16 mouse cellular contexts compared by ENCODE assay signal in the genomic region with DNA sequence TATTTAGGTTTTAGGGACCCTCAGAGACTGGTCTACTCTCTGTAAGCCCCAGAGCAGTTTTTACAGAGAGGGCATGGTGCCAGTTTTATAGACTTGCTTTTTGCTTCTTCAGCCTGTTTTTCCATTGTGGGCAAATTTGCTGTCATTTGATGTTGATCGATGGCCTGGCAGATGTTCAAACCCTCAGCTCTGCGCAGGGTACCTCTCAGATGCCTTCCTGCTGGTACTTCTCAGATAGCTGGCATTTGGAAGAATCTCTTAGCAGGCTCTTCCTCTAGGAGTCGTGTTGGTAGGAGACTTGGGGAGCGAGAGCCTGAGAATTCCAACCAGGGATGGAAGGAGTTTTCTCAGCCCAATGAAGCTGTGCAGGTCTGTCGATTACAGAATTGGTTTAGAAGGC. TPM values are rescaled to one million over a fixed set of nuclear protein-coding genes. Genes with fewer than 3 reads are reported as not detected.
A peak's percentile ranks its signal among the peaks of the same experiment; 100 is the strongest.
DNase-seq lines count a peak whose midpoint lies in the region; ATAC-seq and TF ChIP-seq lines count a peak whose summit lies in the region.
"Had no signal": no experiment of that assay in that cellular context is flagged by ENCODE, and none has a peak within 500 bp of the region (broad histone marks: within the 10 kb centered on the region; RNA-seq: fewer than 3 reads in every experiment).

No protein-coding gene starts in this region.

- TF ChIP-seq POLR2A in MEL (IDR thresholded peaks at IDR 0.05; ENCODE audit: control insufficient read depth in 1 of 2, insufficient read depth in 1 of 2, low read depth in 1 of 2, low read length in 2 of 2, poor library complexity in 1 of 2): no peak

- no peak for TF ChIP-seq CTCF in MEL (IDR thresholded peaks at IDR 0.05 in 2 of 3, conservative IDR thresholded peaks at IDR 0.05 in 1 of 3; ENCODE audit: control insufficient read depth in 1 of 3, insufficient read depth in 1 of 3, low read depth in 2 of 3, low read length in 3 of 3, poor library complexity in 1 of 3, severe bottlenecking in 1 of 3)

- peak in 1 of 2 experiments; percentile 43; a peak in 1 of 4 replicates for TF ChIP-seq EP300 in MEL (IDR thresholded peaks at IDR 0.05; ENCODE audit: low read depth in 1 of 2, low read length in 2 of 2)

- H3K36me3 ChIP-seq in heart, embryonic 13.5 days: no peaks in the 10 kb centered on the region
- H3K36me3 ChIP-seq in MEL (ENCODE audit: control insufficient read depth in 1 of 2, insufficient read depth in 2 of 2, low read length in 2 of 2): peaks cover 0 to 47% of the 10 kb centered on the region in 2 experiments; a peak in 2 of 4 replicates
- no peaks in the 10 kb centered on the region for H3K36me3 ChIP-seq in hindbrain, embryonic 14.5 days (replicated peaks; ENCODE audit: control insufficient read depth, insufficient read depth)
- no peaks in the 10 kb centered on the region for H3K36me3 ChIP-seq in liver, embryonic 12.5 days
- H3K36me3 ChIP-seq: midbrain, embryonic 10.5 days had no signal

- H3K4me1 ChIP-seq in heart, embryonic 13.5 days: peaks cover 16% of the 10 kb centered on the region
- H3K4me1 ChIP-seq in MEL (ENCODE audit: control insufficient read depth in 1 of 2, insufficient read depth in 2 of 2, low read length in 2 of 2): peaks cover 21 to 54% of the 10 kb centered on the region in 2 experiments
- H3K4me1 ChIP-seq in hindbrain, embryonic 14.5 days (replicated peaks; ENCODE audit: control insufficient read depth, insufficient read depth, low read length): peaks cover 1% of the 10 kb centered on the region; the same call in 1 of the 2 replicates
- H3K4me1 ChIP-seq in liver, embryonic 12.5 days: no peaks in the 10 kb centered on the region
- H3K4me1 ChIP-seq: midbrain, embryonic 10.5 days had no signal

- no peak overlapping the region for H3K9ac ChIP-seq in heart, embryonic 13.5 days
- H3K9ac ChIP-seq in MEL (ENCODE audit: control insufficient read depth, low read depth, low read length, poor library complexity, severe bottlenecking): peak overlapping the region; percentile 14; the same call in 1 of the 2 replicates
- H3K9ac ChIP-seq in hindbrain, embryonic 14.5 days: no peak overlapping the region
- no peak overlapping the region for H3K9ac ChIP-seq in liver, embryonic 12.5 days

- TF ChIP-seq RAD21 in MEL (IDR thresholded peaks at IDR 0.05; ENCODE audit: low read depth, low read length): no peak

- WGBS in heart, embryonic 13.5 days: 45% methylated on average over 5 of the region's 5 CpGs
- 60% methylated on average over 5 of the region's 5 CpGs for WGBS in hindbrain, embryonic 14.5 days
- 56% methylated on average over 5 of the region's 5 CpGs for WGBS in liver, embryonic 12.5 days (ENCODE audit: insufficient replicate concordance)

- ATAC-seq in heart, embryonic 13.5 days (ENCODE audit: extremely low read depth, insufficient number of reproducible peaks, low FRiP score, low TSS enrichment): no peak
- ATAC-seq in hindbrain, embryonic 14.5 days (ENCODE audit: low FRiP score): peak; percentile 11; the same call in 1 of the 2 replicates
- ATAC-seq in liver, embryonic 12.5 days: no peak
- ATAC-seq in granulocyte monocyte progenitor cell, adult 5-6 weeks (replicated peaks; ENCODE audit: poor library complexity, severe bottlenecking): no peak

- H3K9me3 ChIP-seq in heart, embryonic 13.5 days: no peaks in the 10 kb centered on the region
- no peaks in the 10 kb centered on the region for H3K9me3 ChIP-seq in MEL (replicated peaks; ENCODE audit: insufficient read depth, low read length)
- H3K9me3 ChIP-seq in hindbrain, embryonic 14.5 days (ENCODE audit: control insufficient read depth, low read length): no peaks in the 10 kb centered on the region
- no peaks in the 10 kb centered on the region for H3K9me3 ChIP-seq in liver, embryonic 12.5 days (replicated peaks)
- H3K9me3 ChIP-seq: midbrain, embryonic 10.5 days had no signal

- no peak overlapping the region for H3K4me3 ChIP-seq in heart, embryonic 13.5 days
- H3K4me3 ChIP-seq in MEL (ENCODE audit: control insufficient read depth in 1 of 2, insufficient read depth in 1 of 2, low read depth in 2 of 2, low read length in 2 of 2): peak overlapping the region in 1 of 2 experiments; percentile 34; a peak in 1 of 4 replicates
- no peak overlapping the region for H3K4me3 ChIP-seq in hindbrain, embryonic 14.5 days (replicated peaks; ENCODE audit: low read length)
- no peak overlapping the region for H3K4me3 ChIP-seq in liver, embryonic 12.5 days
- H3K4me3 ChIP-seq: midbrain, embryonic 10.5 days; myocyte had no signal

- H3K79me2 ChIP-seq in MEL (ENCODE audit: control insufficient read depth, insufficient read depth, low read length, poor library complexity): no peaks in the 10 kb centered on the region

- no peak for DNase-seq in heart, adult 11 months
- DNase-seq in 3T3-L1 (ENCODE audit: low read depth, low spot score) (peak; percentile 34), MEL (ENCODE audit: low read depth, low spot score) (peak; percentile 46)
- no peak for DNase-seq in hindbrain, embryonic 14.5 days (ENCODE audit: low spot score)
- no peak for DNase-seq in kidney, postnatal 14 days
- DNase-seq: cerebellum, adult 8-10 months; heart, postnatal 4 days; kidney, adult 9 months; lung, adult 18-20 months; thymus, postnatal 25 days had no signal

- H3K27ac ChIP-seq in heart, embryonic 13.5 days (replicated peaks): peak overlapping the region; percentile 37; the same call in 1 of the 2 replicates
- H3K27ac ChIP-seq in MEL (ENCODE audit: control insufficient read depth, low read depth, low read length): peak overlapping the region; percentile 87
- peak overlapping the region; percentile 58; the same call in 1 of the 2 replicates for H3K27ac ChIP-seq in hindbrain, embryonic 14.5 days
- no peak overlapping the region for H3K27ac ChIP-seq in liver, embryonic 12.5 days
- H3K27ac ChIP-seq: midbrain, embryonic 10.5 days had no signal

- H3K27me3 ChIP-seq in heart, embryonic 13.5 days (replicated peaks): no peaks in the 10 kb centered on the region
- H3K27me3 ChIP-seq in MEL (ENCODE audit: control insufficient read depth in 1 of 2, insufficient read depth in 2 of 2, low read length in 2 of 2): no peaks in the 10 kb centered on the region
- H3K27me3 ChIP-seq in hindbrain, embryonic 14.5 days (ENCODE audit: control insufficient read depth, insufficient read depth, low read length): no peaks in the 10 kb centered on the region
- H3K27me3 ChIP-seq in liver, embryonic 12.5 days (replicated peaks): no peaks in the 10 kb centered on the region
- H3K27me3 ChIP-seq: CH12.LX had no signal

- no peak overlapping the region for H3K4me2 ChIP-seq in heart, embryonic 13.5 days
- H3K4me2 ChIP-seq in hindbrain, embryonic 14.5 days (replicated peaks): no peak overlapping the region
- H3K4me2 ChIP-seq in liver, embryonic 12.5 days: no peak overlapping the region

TF ChIP-seq in MEL, 35 proteins besides CTCF, POLR2A, EP300 and RAD21:
- TF ChIP-seq ZKSCAN1 (IDR thresholded peaks at IDR 0.05; ENCODE audit: low read depth, low read length) (no peak), SIN3A (IDR thresholded peaks at IDR 0.05; ENCODE audit: low read length) (peak; percentile 52; the same call in 1 of the 2 replicates), ETS1 (IDR thresholded peaks at IDR 0.05; ENCODE audit: low read depth, low read length) (peak; percentile 50; the same call in 1 of the 2 replicates), POLR2AphosphoS2 (IDR thresholded peaks at IDR 0.05; ENCODE audit: low read length) (0 out of 2 replicates have a peak, but pooled peaks have one; percentile 32), CHD1 (IDR thresholded peaks at IDR 0.05; ENCODE audit: low read depth, low read length) (no peak), TAL1 (IDR thresholded peaks at IDR 0.05; ENCODE audit: low read length) (no peak), MAZ (IDR thresholded peaks at IDR 0.05; ENCODE audit: low read depth, low read length) (no peak), KAT2A (conservative IDR thresholded peaks at IDR 0.05; ENCODE audit: low read depth, low read length) (no peak), BHLHE40 (IDR thresholded peaks at IDR 0.05; ENCODE audit: borderline replicate concordance, low read depth, low read length) (no peak), MYC (IDR thresholded peaks at IDR 0.05; ENCODE audit: low read depth, low read length) (no peak), MXI1 (IDR thresholded peaks at IDR 0.05; ENCODE audit: low read depth, low read length) (no peak), E2F4 (IDR thresholded peaks at IDR 0.05; ENCODE audit: borderline replicate concordance, low read depth, low read length) (no peak), ELF1 (IDR thresholded peaks at IDR 0.05; ENCODE audit: low read depth, low read length) (no peak), TCF12 (IDR thresholded peaks at IDR 0.05; ENCODE audit: low read depth, low read length) (peak; percentile 41; the same call in 1 of the 2 replicates), RCOR1 (IDR thresholded peaks at IDR 0.05; ENCODE audit: low read depth, low read length) (peak; percentile 56; the same call in 1 of the 2 replicates), UBTF (IDR thresholded peaks at IDR 0.05; ENCODE audit: borderline replicate concordance, insufficient read depth, low read depth, low read length) (no peak), ZMIZ1 (IDR thresholded peaks at IDR 0.05; ENCODE audit: low read depth, low read length) (0 out of 2 replicates have a peak, but pooled peaks have one; percentile 26), MYB (IDR thresholded peaks at IDR 0.05; ENCODE audit: low read depth, low read length) (no peak), GATA1 (IDR thresholded peaks at IDR 0.05; ENCODE audit: low read depth, low read length) (no peak), NELFE (IDR thresholded peaks at IDR 0.05; ENCODE audit: low read depth, low read length) (0 out of 2 replicates have a peak, but pooled peaks have one; percentile 23), ZNF384 (IDR thresholded peaks at IDR 0.05; ENCODE audit: low read depth, low read length) (no peak)

RNA-seq across cellular contexts. Expression of gene Nmnat2, which starts 51.3 kb away (rescaled TPM):
- polyA plus RNA-seq in heart, embryonic 13.5 days (2015; fragmentation: Nextera tagmentation; extraction: Ambion mirVana): 0.75 and 0.83 TPM in 2 replicates
- total RNA-seq in MEL (2012; rRNA removed): 2.8 and 3.0 TPM in 2 replicates
- polyA plus RNA-seq in MEL (2012; ENCODE audit: insufficient read depth in 1 of 2, insufficient read length in 2 of 2, low read depth in 1 of 2, low replicate concordance in 2 of 2, missing spikeins in 1 of 2): 1 to 10 TPM in 1 of 2 experiments, not detected in 1; 1.3 TPM
- 81.6 and 84.7 TPM in 2 replicates for polyA plus RNA-seq in hindbrain, embryonic 14.5 days (2014; fragmentation: Nextera tagmentation; extraction: Ambion mirVana)
- polyA plus RNA-seq in liver, embryonic 12.5 days (2016; fragmentation: Nextera tagmentation; extraction: Ambion mirVana): 0.05 TPM in 1 of 2 replicates, not detected in the other
- total RNA-seq in granulocyte monocyte progenitor cell, adult 5-6 weeks (2014; fragmentation: Nextera tagmentation): not detected in 2 replicates
- total RNA-seq in granulocyte monocyte progenitor cell, adult 5-6 weeks (2017): not detected in 2 replicates

Comparison
In these comparisons a context has a peak if more than half of its experiments do, and no peak if none do; other contexts are left out.
1. DNase-seq: peak in 3T3-L1 (single experiment) and MEL (single experiment); none in heart, adult 11 months (single experiment), hindbrain, embryonic 14.5 days (single experiment) and kidney, postnatal 14 days (single experiment).
2. RNA of gene Nmnat2, which starts 51.3 kb away (polyA plus RNA-seq): 81.6 to 84.7 TPM in hindbrain, embryonic 14.5 days; 1.3 TPM in MEL, 0.75 to 0.83 TPM in heart, embryonic 13.5 days and 0.05 TPM in liver, embryonic 12.5 days; every median in the first group is over 10 times any median in the second.